Mouse (Mus musculus) hindbrain, embryonic 11.5 days (tissue): ENCODE measurements around the gene Pip4k2a. TPM values are rescaled to one million over a fixed set of nuclear protein-coding genes. Genes with fewer than 3 reads are reported as not detected.

Experiments
- ATAC-seq: fragments of 200-750 bp; cut with Nextera tagmentation; 2 replicates; pipeline ENCODE4 v1.8.0; 2017; ENCODE audit warnings: mild to moderate bottlenecking, moderate TSS enrichment, moderate library complexity; ENCODE audit not compliant: low FRiP score
- DNase-seq: peaks from one replicate; pipeline ENCODE4 v3.0.0-alpha.2; 2015; ENCODE audit warnings: low spot score
- H3K27ac ChIP-seq: fragments of 300-500 bp; sonication (generic); 2 replicates; pipeline ENCODE4 v1.5.1; 2014; ENCODE audit warnings: mild to moderate bottlenecking, low read depth, low read length
- H3K27me3 ChIP-seq: fragments of 300-500 bp; sonication (generic); 2 replicates; pipeline ENCODE4 v1.6.1; 2014; ENCODE audit warnings: mild to moderate bottlenecking, low read length, moderate library complexity, mixed read lengths; ENCODE audit not compliant: control insufficient read depth, insufficient read depth
- H3K36me3 ChIP-seq: fragments of 300-500 bp; sonication (generic); 2 replicates; pipeline ENCODE4 v1.6.1; 2014; ENCODE audit warnings: mild to moderate bottlenecking, low read length, moderate library complexity, mixed read lengths; ENCODE audit not compliant: control insufficient read depth, insufficient read depth
- H3K4me1 ChIP-seq: fragments of 300-500 bp; sonication (generic); replicated peaks from 2 replicates; pipeline ENCODE4 v1.6.1; 2014; ENCODE audit warnings: low read length, mixed read lengths; ENCODE audit not compliant: control insufficient read depth, insufficient read depth
- H3K4me2 ChIP-seq: fragments of 300-500 bp; sonication (generic); replicated peaks from 2 replicates; pipeline ENCODE4 v1.6.1; 2014; ENCODE audit warnings: mild to moderate bottlenecking, low read depth, low read length
- H3K4me3 ChIP-seq: fragments of 300-500 bp; sonication (generic); 2 replicates; pipeline ENCODE4 v1.5.1; 2014; ENCODE audit warnings: low read depth, low read length
- H3K9ac ChIP-seq: fragments of 300-500 bp; sonication (generic); 2 replicates; pipeline ENCODE4 v1.6.1; 2014; ENCODE audit warnings: low read depth, low read length
- H3K9me3 ChIP-seq: fragments of 300-500 bp; sonication (generic); 2 replicates; pipeline ENCODE4 v1.6.1; 2016; ENCODE audit warnings: low read length; ENCODE audit not compliant: control insufficient read depth
- WGBS: fragments of 180-500 bp; shearing (Covaris S2); extraction: QIAGEN DNeasy Blood & Tissue Kit; methylation state at CpG from one replicate; pipeline ENCODE4 v1.1.7; 2014; 5-methylcytosine and 5-hydroxymethylcytosine counted together
- polyA plus RNA-seq: library from polyadenylated mRNA; unstranded; fragments of >200 nt; fragmentation: Nextera tagmentation; extraction: Ambion mirVana; gene quantifications from 2 replicates; pipeline ENCODE4 v1.2.1, GENCODE M21; 2014

The Pip4k2a gene
- polyA plus RNA-seq, 1 experiment from 2014 or later, result 10.8 TPM

GRCm38 (mm10) chr2:19007580-19007979 lies 9.7 kb upstream of the Pip4k2a start:
- no peak overlapping the region for H3K4me2 ChIP-seq
- H3K27me3 ChIP-seq, result no peaks in the 10 kb centered on the region
- H3K4me3 ChIP-seq, result no peak overlapping the region
- no peak for ATAC-seq
- no peak overlapping the region for H3K9ac ChIP-seq
- H3K36me3 ChIP-seq, result no peaks in the 10 kb centered on the region
- no peaks in the 10 kb centered on the region for H3K4me1 ChIP-seq
- H3K9me3 ChIP-seq, result no peaks in the 10 kb centered on the region
- no peak for DNase-seq
- H3K27ac ChIP-seq, result no peak overlapping the region
- 86% methylated on average over 4 of the region's 4 CpGs for WGBS

- Histone ChIP-seq H3K27ac (no peak overlapping the region), H3K4me1 (no peaks in the 10 kb centered on the region), H3K27me3 (no peaks in the 10 kb centered on the region), H3K4me3 (no peak overlapping the region), H3K9me3 (no peaks in the 10 kb centered on the region), H3K9ac (no peak overlapping the region), H3K36me3 (no peaks in the 10 kb centered on the region), H3K4me2 (no peak overlapping the region)
- no peak for ATAC-seq
- no peak for DNase-seq
- WGBS, result 82% methylated on average over 7 of the region's 7 CpGs
Measured at GRCm38 (mm10) chr2:19006124-19006523, 8.2 kb upstream of the Pip4k2a start.

GRCm38 (mm10) chr2:19004801-19005200 lies 6.9 kb upstream of the Pip4k2a start:
- H3K27ac ChIP-seq, result no peak overlapping the region
- H3K4me1 ChIP-seq, result no peaks in the 10 kb centered on the region
- H3K4me3 ChIP-seq, result no peak overlapping the region
- WGBS, result 80% methylated on average over 10 of the region's 10 CpGs
- no peak for ATAC-seq
- no peak overlapping the region for H3K4me2 ChIP-seq
- no peak for DNase-seq
- H3K9ac ChIP-seq, result no peak overlapping the region
- H3K9me3 ChIP-seq, result no peaks in the 10 kb centered on the region
- H3K27me3 ChIP-seq, result no peaks in the 10 kb centered on the region
- H3K36me3 ChIP-seq, result no peaks in the 10 kb centered on the region

- Histone ChIP-seq H3K4me2 (no peak overlapping the region), H3K4me3 (no peak overlapping the region), H3K27me3 (no peaks in the 10 kb centered on the region), H3K4me1 (no peaks in the 10 kb centered on the region; the same call in 1 of the 2 replicates), H3K9me3 (no peaks in the 10 kb centered on the region), H3K27ac (no peak overlapping the region), H3K9ac (no peak overlapping the region), H3K36me3 (no peaks in the 10 kb centered on the region)
- WGBS, result 91% methylated on average over 2 of the region's 2 CpGs
- no peak for ATAC-seq
- no peak for DNase-seq
Measured at GRCm38 (mm10) chr2:18999395-18999794, 1.5 kb upstream of the Pip4k2a start.

- ATAC-seq, result peak; percentile 80
- no peaks in the 10 kb centered on the region for H3K36me3 ChIP-seq
- H3K27me3 ChIP-seq, result no peaks in the 10 kb centered on the region
- WGBS, result under 1% methylated on average over 44 of the region's 46 CpGs
- H3K4me1 ChIP-seq, result no peaks in the 10 kb centered on the region; the same call in 1 of the 2 replicates
- peak overlapping the region; percentile 93 for H3K4me2 ChIP-seq
- no peak for DNase-seq
- H3K4me3 ChIP-seq, result peak overlapping the region; percentile 61
- H3K9me3 ChIP-seq, result no peaks in the 10 kb centered on the region
- peak overlapping the region; percentile 80 for H3K9ac ChIP-seq
- peak overlapping the region; percentile 91 for H3K27ac ChIP-seq
Measured at GRCm38 (mm10) chr2:18997387-18997971, 447 bp downstream of the Pip4k2a start.

GRCm38 (mm10) chr2:18996451-18997211 lies 1.3 kb downstream of the Pip4k2a start:
- no peak for ATAC-seq
- H3K9me3 ChIP-seq, result no peaks in the 10 kb centered on the region
- no peak overlapping the region for H3K27ac ChIP-seq
- peak overlapping the region; percentile 61 for H3K4me3 ChIP-seq
- no peaks in the 10 kb centered on the region for H3K36me3 ChIP-seq
- peak overlapping the region; percentile 80 for H3K9ac ChIP-seq
- H3K27me3 ChIP-seq, result no peaks in the 10 kb centered on the region
- H3K4me1 ChIP-seq, result no peaks in the 10 kb centered on the region; the same call in 1 of the 2 replicates
- peak; percentile 51 for DNase-seq
- WGBS, result under 1% methylated on average over 24 of the region's 25 CpGs
- H3K4me2 ChIP-seq, result peak overlapping the region; percentile 93

- Histone ChIP-seq H3K4me1 (no peaks in the 10 kb centered on the region; the same call in 1 of the 2 replicates), H3K9me3 (no peaks in the 10 kb centered on the region), H3K4me2 (no peak overlapping the region), H3K9ac (no peak overlapping the region), H3K27ac (no peak overlapping the region), H3K4me3 (no peak overlapping the region), H3K36me3 (no peaks in the 10 kb centered on the region), H3K27me3 (no peaks in the 10 kb centered on the region)
- no peak for ATAC-seq
- 83% methylated on average over 7 of the region's 7 CpGs for WGBS
- DNase-seq, result no peak
Measured at GRCm38 (mm10) chr2:18992512-18993510, 5.1 kb downstream of the Pip4k2a start.

GRCm38 (mm10) chr2:18988885-18989284 lies 9.0 kb downstream of the Pip4k2a start:
- H3K27me3 ChIP-seq, result no peaks in the 10 kb centered on the region
- WGBS, result 91% methylated on average over 3 of the region's 3 CpGs
- H3K4me2 ChIP-seq, result no peak overlapping the region
- no peaks in the 10 kb centered on the region for H3K36me3 ChIP-seq
- no peaks in the 10 kb centered on the region for H3K4me1 ChIP-seq
- no peak for DNase-seq
- no peak overlapping the region for H3K27ac ChIP-seq
- H3K9ac ChIP-seq, result no peak overlapping the region
- no peak for ATAC-seq
- H3K9me3 ChIP-seq, result no peaks in the 10 kb centered on the region
- no peak overlapping the region for H3K4me3 ChIP-seq
